8 mouse cellular contexts compared by ENCODE assay signal in genomic region chr14:19751025-19751771, GRCm38 (mm10). TPM values are rescaled to one million over a fixed set of nuclear protein-coding genes. Genes with fewer than 3 reads are reported as not detected.
DNase-seq lines count a peak whose midpoint lies in the region; ATAC-seq and TF ChIP-seq lines count a peak whose summit lies in the region.

TSS of gene Nid2 (plus strand) at chr14:19751265.

- 0 out of 2 replicates have a peak, but pooled peaks cover 7% of the 10 kb centered on the region for H3K27me3 ChIP-seq in hindbrain, postnatal 0 days (ENCODE audit: insufficient read depth, low read length)

- peak; percentile 92 for ATAC-seq in common myeloid progenitor, adult 5-6 weeks (replicated peaks; ENCODE audit: low read depth, poor library complexity, severe bottlenecking)
- ATAC-seq in hindbrain, postnatal 0 days: peak; percentile 96
- peak; percentile 98 for ATAC-seq in megakaryocyte, adult 5-6 weeks (ENCODE audit: poor library complexity, severe bottlenecking)

- TF ChIP-seq CTCF in hindbrain, postnatal 0 days (IDR thresholded peaks at IDR 0.05; ENCODE audit: low read depth): no peak; the same call in 1 of the 2 replicates

- peak; percentile 97 for DNase-seq in R1 (ENCODE audit: low read depth, low spot score)
- DNase-seq in gastrocnemius, postnatal 10 days: peak; percentile 92
- DNase-seq in hindbrain, postnatal 0 days (ENCODE audit: low spot score): peak; percentile 89
- peak; percentile 20 to 44 for DNase-seq in left cerebral cortex, adult 8-10 months (ENCODE audit: low spot score in 2 of 2)
- DNase-seq in right cerebral cortex, adult 2 months (ENCODE audit: low spot score in 2 of 2): peak; percentile 46 to 64
- DNase-seq in urinary bladder, postnatal 14 days (ENCODE audit: low spot score): peak; percentile 90

- no peaks in the 10 kb centered on the region for H3K9me3 ChIP-seq in hindbrain, postnatal 0 days (ENCODE audit: low read length)

- no peaks in the 10 kb centered on the region for H3K36me3 ChIP-seq in hindbrain, postnatal 0 days (ENCODE audit: insufficient read depth, low read length)

- under 1% methylated on average over 45 of the region's 45 CpGs for WGBS in hindbrain, postnatal 0 days

- peak within 1 kb of the TSS; percentile 73 for H3K4me2 ChIP-seq in hindbrain, postnatal 0 days (ENCODE audit: low read depth, low read length)

- peaks cover 10% of the 10 kb centered on the region; the same call in 1 of the 2 replicates for H3K4me1 ChIP-seq in hindbrain, postnatal 0 days (ENCODE audit: insufficient read depth, low read length)

- peak within 1 kb of the TSS; percentile 43; the same call in 1 of the 2 replicates for H3K9ac ChIP-seq in hindbrain, postnatal 0 days (replicated peaks; ENCODE audit: low read length)

- H3K4me3 ChIP-seq in hindbrain, postnatal 0 days (ENCODE audit: low read length): peak within 1 kb of the TSS; percentile 49

- H3K27ac ChIP-seq in hindbrain, postnatal 0 days: peak within 1 kb of the TSS; percentile 42; the same call in 1 of the 2 replicates

RNA-seq across cellular contexts. Expression of gene Nid2, which starts in this region (rescaled TPM):
- 0.82 and 1.2 TPM in 2 replicates for total RNA-seq in common myeloid progenitor, adult 5-6 weeks (2017)
- total RNA-seq in gastrocnemius, postnatal 10 days (2021): 10 to 100 TPM; 90.7 to 94.0 TPM
- total RNA-seq in hindbrain, postnatal 0 days (2014; rRNA removed): 40.6 and 52.8 TPM in 2 replicates
- 22.5 and 25.5 TPM in 2 replicates for polyA plus RNA-seq in hindbrain, postnatal 0 days (2015; fragmentation: Nextera tagmentation; extraction: Ambion mirVana)
- 1 to 10 TPM; 2.1 to 4.1 (median 3.3) TPM for total RNA-seq in left cerebral cortex, adult 8-10 months (2022)
- total RNA-seq in megakaryocyte, adult 5-6 weeks (2015): 0.27 and 0.34 TPM in 2 replicates
- 0.45 and 2.2 TPM in 2 replicates for total RNA-seq in megakaryocyte, adult 5-6 weeks (2017)

Comparison
In these comparisons a context has a peak if more than half of its experiments do, and no peak if none do; other contexts are left out.
1. Peak in every context shown above with its lines: DNase-seq, ATAC-seq, H3K4me3 ChIP-seq and H3K27ac ChIP-seq.
2. DNase-seq: peak in every context shown above with its lines; median percentile 97 in R1; 92 in gastrocnemius, postnatal 10 days; 90 in urinary bladder, postnatal 14 days; 89 in hindbrain, postnatal 0 days; 55 in right cerebral cortex, adult 2 months; 32 in left cerebral cortex, adult 8-10 months.